Mouse (Mus musculus) CD8-positive naive resting alpha-beta T cell, adult 57 days (primary cell): Measurements from ENCODE around the gene Arhgap5. TPM values are rescaled to one million over a fixed set of nuclear protein-coding genes. Genes with fewer than 3 reads are reported as not detected.

Experiments
- total RNA-seq: library from RNA; stranded (reverse); gene quantifications from one replicate; pipeline ENCODE4 v1.2.4, GENCODE M21; 2023

The Arhgap5 gene
- 23.9 TPM for total RNA-seq

GRCm38 (mm10) chr12:52503456-52504320 lies at the start of gene Arhgap5:
Gene Arhgap5, plus strand, starts transcription at chr12:52503972.

Other genes starting within 250 kb of the Arhgap5 start
- not detected for gene Akap6, start 195.4 kb downstream of the Arhgap5 start, total RNA-seq